Mouse (Mus musculus) hindbrain, postnatal 0 days (tissue): ENCODE measurements around the gene Hhatl. TPM values are rescaled to one million over a fixed set of nuclear protein-coding genes. Genes with fewer than 3 reads are reported as not detected.

Experiments
- ATAC-seq: fragments of 200-750 bp; cut with Nextera tagmentation; 2 replicates; pipeline ENCODE4 v1.8.0; 2017; ENCODE audit warnings: mild to moderate bottlenecking, moderate TSS enrichment, moderate library complexity
- DNase-seq: peaks from one replicate; pipeline ENCODE4 v3.0.0-alpha.2; 2015; ENCODE audit warnings: low spot score
- H3K27ac ChIP-seq: fragments of 300-500 bp; sonication (generic); 2 replicates; pipeline ENCODE4 v1.5.1; 2014; ENCODE audit warnings: mild to moderate bottlenecking
- H3K27me3 ChIP-seq: fragments of 300-500 bp; sonication (generic); 2 replicates; pipeline ENCODE4 v1.6.1; 2014; ENCODE audit warnings: low read length, mixed read lengths; ENCODE audit not compliant: insufficient read depth
- H3K36me3 ChIP-seq: fragments of 300-500 bp; sonication (generic); 2 replicates; pipeline ENCODE4 v1.6.1; 2014; ENCODE audit warnings: low read length, mixed read lengths; ENCODE audit not compliant: insufficient read depth
- H3K4me1 ChIP-seq: fragments of 300-500 bp; sonication (generic); 2 replicates; pipeline ENCODE4 v1.6.1; 2014; ENCODE audit warnings: antibody characterized with exemption, low read length, mixed read lengths; ENCODE audit not compliant: insufficient read depth
- H3K4me2 ChIP-seq: fragments of 300-500 bp; sonication (generic); 2 replicates; pipeline ENCODE4 v1.6.1; 2014; ENCODE audit warnings: low read depth, mild to moderate bottlenecking, low read length, moderate library complexity, mixed read lengths
- H3K4me3 ChIP-seq: fragments of 300-500 bp; sonication (generic); 2 replicates; pipeline ENCODE4 v1.5.1; 2014; ENCODE audit warnings: low read length
- H3K9ac ChIP-seq: fragments of 300-500 bp; sonication (generic); replicated peaks from 2 replicates; pipeline ENCODE4 v1.6.1; 2014; ENCODE audit warnings: mild to moderate bottlenecking, low read length, moderate library complexity, mixed read lengths
- H3K9me3 ChIP-seq: fragments of 300-500 bp; sonication (generic); 2 replicates; pipeline ENCODE4 v1.6.1; 2016; ENCODE audit warnings: low read length, mixed read lengths
- CTCF ChIP-seq: IDR thresholded peaks from 2 replicates; pipeline ENCODE4 v1.5.1; 2016; ENCODE audit warnings: antibody characterized with exemption, control low read depth, low read depth
- WGBS: fragments of 180-500 bp; shearing (Covaris S2); extraction: QIAGEN DNeasy Blood & Tissue Kit; methylation state at CpG from one replicate; pipeline ENCODE4 v1.1.7; 2014; 5-methylcytosine and 5-hydroxymethylcytosine counted together
- polyA plus RNA-seq: library from polyadenylated mRNA; unstranded; fragments of >200 nt; fragmentation: Nextera tagmentation; extraction: Ambion mirVana; gene quantifications from 2 replicates; pipeline ENCODE4 v1.2.1, GENCODE M21; 2015
- total RNA-seq: library from RNA; depleted of rRNA; stranded (reverse); fragments of >200 nt; gene quantifications from 2 replicates; pipeline ENCODE4 v1.2.3, GENCODE M21; 2014

The Hhatl gene
- total and polyA plus RNA-seq, 2 experiments from 2014 or later, result 0.85 to 1.8 TPM

GRCm38 (mm10) chr9:121830243-121830955, 38.1 kb upstream of the Hhatl start:
- no peaks in the 10 kb centered on the region for H3K36me3 ChIP-seq
- no peak overlapping the region for H3K9ac ChIP-seq
- peak; percentile 76 for TF ChIP-seq CTCF
- 78% methylated on average over 6 of the region's 6 CpGs for WGBS
- H3K27ac ChIP-seq, result no peak overlapping the region
- no peak overlapping the region for H3K4me3 ChIP-seq
- peak; percentile 48; the same call in 1 of the 2 replicates for ATAC-seq
- H3K9me3 ChIP-seq, result no peaks in the 10 kb centered on the region
- H3K4me2 ChIP-seq, result no peak overlapping the region
- DNase-seq, result peak; percentile 73
- no peaks in the 10 kb centered on the region for H3K4me1 ChIP-seq
- no peaks in the 10 kb centered on the region for H3K27me3 ChIP-seq

DNA sequence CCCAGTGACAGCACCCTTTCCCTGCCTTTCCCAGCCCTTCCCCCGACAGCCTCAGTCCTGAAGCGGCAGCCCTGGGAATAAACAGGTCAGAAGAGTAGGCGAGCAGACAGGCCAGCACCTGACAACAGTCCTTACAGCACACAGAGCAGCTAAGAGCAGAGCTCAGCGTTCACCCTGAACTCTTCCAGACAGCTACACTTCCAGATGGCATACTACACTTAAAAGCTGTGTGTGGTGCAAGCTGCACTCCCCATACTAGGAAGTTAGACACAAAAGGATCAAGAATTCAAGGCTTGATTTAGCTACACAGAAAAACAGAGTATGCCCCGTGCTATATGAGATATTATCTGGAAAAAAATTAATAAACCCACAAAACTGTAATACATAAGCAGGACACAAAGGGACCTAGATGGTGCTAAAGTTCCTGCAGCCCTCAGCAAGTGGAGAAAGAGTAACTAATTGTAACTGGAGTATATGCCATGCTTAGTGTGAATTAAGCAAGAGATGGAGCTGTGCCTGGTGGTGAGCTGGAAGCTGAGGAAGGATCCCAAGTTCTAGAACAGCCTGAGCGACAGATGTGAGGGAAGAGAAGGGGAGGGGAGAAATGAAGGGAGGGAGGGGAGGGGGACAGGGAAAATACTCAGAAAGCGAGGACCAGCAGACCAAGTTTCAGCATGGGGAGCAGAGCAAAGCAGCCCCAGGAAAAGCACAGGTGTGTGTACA, 37.1 kb upstream of the Hhatl start:
- H3K9ac ChIP-seq, result no peak overlapping the region
- 68% methylated on average over 7 of the region's 7 CpGs for WGBS
- H3K4me1 ChIP-seq, result no peaks in the 10 kb centered on the region
- no peak overlapping the region for H3K4me2 ChIP-seq
- no peaks in the 10 kb centered on the region for H3K27me3 ChIP-seq
- H3K4me3 ChIP-seq, result no peak overlapping the region
- no peak for TF ChIP-seq CTCF
- no peaks in the 10 kb centered on the region for H3K9me3 ChIP-seq
- no peak for ATAC-seq
- DNase-seq, result no peak
- H3K36me3 ChIP-seq, result no peaks in the 10 kb centered on the region
- H3K27ac ChIP-seq, result no peak overlapping the region

DNA sequence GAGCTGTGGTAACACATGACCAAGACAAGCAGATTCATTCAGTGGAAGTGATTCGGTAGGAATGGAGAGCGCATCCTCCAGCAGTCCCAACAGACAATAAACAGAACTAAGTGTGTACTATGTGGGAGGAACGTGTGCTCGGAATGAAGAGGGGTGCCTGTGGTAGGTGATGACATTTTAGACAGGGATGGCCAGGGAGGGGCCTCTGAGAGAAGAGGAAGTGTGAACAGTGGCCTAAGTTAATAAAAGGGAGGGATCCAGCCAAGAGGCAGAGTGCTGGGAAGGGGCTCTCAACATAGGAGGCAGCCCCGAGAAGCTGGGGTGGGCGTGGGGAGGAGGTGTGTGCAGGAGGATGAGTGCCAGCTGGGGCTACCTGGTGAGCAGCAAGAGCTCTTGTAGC, 36.0 kb upstream of the Hhatl start:
- WGBS, result 80% methylated on average over 6 of the region's 6 CpGs

DNA sequence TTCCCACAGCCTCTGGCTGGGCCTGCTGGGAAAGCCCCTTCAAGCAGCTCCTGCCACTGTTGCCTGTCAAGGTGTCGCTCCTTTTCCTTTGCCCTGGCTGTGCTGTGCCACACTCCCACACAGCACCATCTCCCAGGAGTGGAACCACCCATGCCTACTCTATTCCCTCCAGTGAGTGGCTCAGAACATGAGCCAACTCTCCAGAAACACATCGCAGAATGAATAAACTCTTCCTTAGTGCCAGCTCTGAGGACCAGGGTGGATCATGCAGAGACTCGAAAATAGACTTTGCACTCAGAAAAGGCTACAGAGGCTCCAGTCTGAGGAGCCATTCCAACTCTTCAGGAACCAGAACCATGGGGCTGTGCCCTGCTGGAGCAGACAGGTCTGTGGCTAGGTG, 34.0 kb upstream of the Hhatl start:
- ATAC-seq (no peak), DNase-seq (no peak)
- Histone ChIP-seq H3K9ac (no peak overlapping the region), H3K4me2 (no peak overlapping the region), H3K9me3 (no peaks in the 10 kb centered on the region), H3K36me3 (no peaks in the 10 kb centered on the region), H3K4me3 (no peak overlapping the region), H3K27ac (no peak overlapping the region), H3K27me3 (no peaks in the 10 kb centered on the region), H3K4me1 (peaks cover 17% of the 10 kb centered on the region; the same call in 1 of the 2 replicates)
- WGBS, result 86% methylated on average over 3 of the region's 3 CpGs
- TF ChIP-seq CTCF, result no peak

More for the DNA sequence above, 36.0 kb upstream of the Hhatl start:
- Histone ChIP-seq H3K9ac (no peak overlapping the region), H3K4me1 (0 out of 2 replicates have a peak, but pooled peaks cover 7% of the 10 kb centered on the region), H3K36me3 (no peaks in the 10 kb centered on the region), H3K4me2 (no peak overlapping the region), H3K4me3 (no peak overlapping the region), H3K27ac (no peak overlapping the region), H3K27me3 (no peaks in the 10 kb centered on the region), H3K9me3 (no peaks in the 10 kb centered on the region)
- no peak for TF ChIP-seq CTCF
- ATAC-seq (no peak), DNase-seq (no peak)

- no peaks in the 10 kb centered on the region for H3K36me3 ChIP-seq
- peak overlapping the region; percentile 80; the same call in 1 of the 2 replicates for H3K27ac ChIP-seq
- WGBS, result 43% methylated on average over 7 of the region's 7 CpGs
- no peaks in the 10 kb centered on the region for H3K27me3 ChIP-seq
- no peak overlapping the region for H3K4me3 ChIP-seq
- H3K4me2 ChIP-seq, result no peak overlapping the region
- no peak overlapping the region for H3K9ac ChIP-seq
- ATAC-seq, result peak; percentile 65
- peak; percentile 81 for DNase-seq
- peaks cover 23% of the 10 kb centered on the region; the same call in 1 of the 2 replicates for H3K4me1 ChIP-seq
- no peak for TF ChIP-seq CTCF
- no peaks in the 10 kb centered on the region for H3K9me3 ChIP-seq
Measured at GRCm38 (mm10) chr9:121823991-121824390, 31.7 kb upstream of the Hhatl start.

DNA sequence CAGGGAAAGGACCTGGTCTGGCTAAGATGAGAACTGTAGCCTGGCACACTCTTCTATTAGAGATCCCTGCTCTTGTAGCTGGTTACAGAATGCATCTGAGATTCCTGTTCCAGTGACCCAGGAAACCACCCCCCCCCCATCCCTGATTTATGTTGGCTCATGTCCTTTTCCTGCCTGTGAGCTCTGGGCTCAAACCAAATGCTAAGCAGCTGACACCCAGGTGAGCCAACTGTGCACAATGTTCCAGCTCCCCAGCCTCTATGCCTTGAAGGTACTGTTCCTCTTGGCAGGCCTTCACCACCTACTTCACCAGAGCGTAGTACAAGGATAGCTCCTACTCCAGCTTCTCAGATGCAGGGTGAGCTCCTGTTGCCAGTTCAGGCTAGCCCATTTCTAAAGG, 30.7 kb upstream of the Hhatl start:
- Histone ChIP-seq H3K4me3 (no peak overlapping the region), H3K27me3 (no peaks in the 10 kb centered on the region), H3K36me3 (no peaks in the 10 kb centered on the region), H3K4me1 (peaks cover 23% of the 10 kb centered on the region; the same call in 1 of the 2 replicates), H3K4me2 (no peak overlapping the region), H3K9ac (no peak overlapping the region), H3K9me3 (no peaks in the 10 kb centered on the region), H3K27ac (peak overlapping the region; percentile 80)
- ATAC-seq (no peak; the same call in 1 of the 2 replicates), DNase-seq (peak; percentile 50)
- WGBS, result 67% methylated on average over 1 of the region's 1 CpGs
- no peak for TF ChIP-seq CTCF
